ENCODE assay signal across 14 mouse cellular contexts in the genomic region with DNA sequence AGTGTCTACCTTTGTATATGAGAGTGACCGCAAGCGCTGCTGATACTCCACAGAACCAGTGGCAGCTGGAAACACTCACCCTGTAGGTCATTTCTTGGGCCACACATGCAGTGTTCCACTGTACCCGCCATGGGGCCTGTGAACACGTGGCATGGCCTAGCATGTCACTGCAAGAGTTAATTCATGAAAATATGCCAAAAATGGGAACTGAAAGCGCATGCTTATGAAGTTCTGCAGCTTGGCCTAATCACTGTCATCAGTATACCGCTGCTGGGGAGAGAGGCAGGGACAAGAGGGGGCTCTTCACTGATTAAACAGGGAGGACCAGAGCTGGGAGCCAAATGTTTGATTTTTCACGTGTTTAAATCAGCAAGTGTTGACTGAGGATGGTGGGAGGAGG.
A peak's percentile ranks its signal among the peaks of the same experiment; 100 is the strongest.
DNase-seq lines count a peak whose midpoint lies in the region; ATAC-seq and TF ChIP-seq lines count a peak whose summit lies in the region.
"Had no signal": no experiment of that assay in that cellular context is flagged by ENCODE, and none has a peak within 500 bp of the region (broad histone marks: within the 10 kb centered on the region; RNA-seq: fewer than 3 reads in every experiment).

No protein-coding gene starts in this region.

- H3K27ac ChIP-seq in hindbrain, postnatal 0 days: no peak overlapping the region
- H3K27ac ChIP-seq in hindbrain, embryonic 13.5 days: no peak overlapping the region
- no peak overlapping the region for H3K27ac ChIP-seq in midbrain, embryonic 13.5 days
- no peak overlapping the region for H3K27ac ChIP-seq in midbrain, embryonic 11.5 days (ENCODE audit: low read depth, low read length)
- H3K27ac ChIP-seq in stomach, embryonic 15.5 days: peak overlapping the region; percentile 63
- H3K27ac ChIP-seq: gastrocnemius, adult 2 months; liver, embryonic 13.5 days had no signal

- peak; percentile 33 for ATAC-seq in hindbrain, postnatal 0 days
- ATAC-seq in hindbrain, embryonic 13.5 days (ENCODE audit: low FRiP score): no peak
- 0 out of 2 replicates have a peak, but pooled peaks have one; percentile 48 for ATAC-seq in midbrain, embryonic 13.5 days
- no peak for ATAC-seq in midbrain, embryonic 11.5 days (ENCODE audit: low FRiP score)
- ATAC-seq in hematopoietic stem cell, adult 5-6 weeks (replicated peaks in 1 of 2; ENCODE audit: insufficient read depth in 1 of 2, low FRiP score in 2 of 2, low TSS enrichment in 1 of 2, low read depth in 1 of 2, poor library complexity in 2 of 2, severe bottlenecking in 2 of 2): peak; percentile 26 to 30; a peak in 2 of 4 replicates
- peak; percentile 36; the same call in 1 of the 2 replicates for ATAC-seq in stomach, embryonic 15.5 days (ENCODE audit: insufficient read depth, low FRiP score, low read depth)

- no peaks in the 10 kb centered on the region for H3K9me3 ChIP-seq in hindbrain, postnatal 0 days (ENCODE audit: low read length)
- no peaks in the 10 kb centered on the region for H3K9me3 ChIP-seq in hindbrain, embryonic 13.5 days
- no peaks in the 10 kb centered on the region for H3K9me3 ChIP-seq in midbrain, embryonic 13.5 days
- H3K9me3 ChIP-seq in midbrain, embryonic 11.5 days (ENCODE audit: control insufficient read depth, low read length): no peaks in the 10 kb centered on the region
- no peaks in the 10 kb centered on the region for H3K9me3 ChIP-seq in stomach, embryonic 15.5 days
- H3K9me3 ChIP-seq: embryonic facial prominence, embryonic 12.5 days; liver, embryonic 13.5 days had no signal

- no peak overlapping the region for H3K4me2 ChIP-seq in hindbrain, postnatal 0 days (ENCODE audit: low read depth, low read length)
- no peak overlapping the region for H3K4me2 ChIP-seq in hindbrain, embryonic 13.5 days
- H3K4me2 ChIP-seq in midbrain, embryonic 13.5 days (replicated peaks): no peak overlapping the region
- no peak overlapping the region for H3K4me2 ChIP-seq in midbrain, embryonic 11.5 days
- H3K4me2 ChIP-seq in stomach, embryonic 15.5 days: 0 out of 2 replicates have a peak overlapping the region, but pooled peaks have one; percentile 3
- H3K4me2 ChIP-seq: embryonic facial prominence, embryonic 12.5 days; liver, embryonic 13.5 days had no signal

- TF ChIP-seq CTCF in hindbrain, postnatal 0 days (IDR thresholded peaks at IDR 0.05; ENCODE audit: low read depth): no peak

- no peaks in the 10 kb centered on the region for H3K27me3 ChIP-seq in hindbrain, postnatal 0 days (ENCODE audit: insufficient read depth, low read length)
- no peaks in the 10 kb centered on the region for H3K27me3 ChIP-seq in hindbrain, embryonic 13.5 days
- H3K27me3 ChIP-seq in midbrain, embryonic 13.5 days: no peaks in the 10 kb centered on the region
- H3K27me3 ChIP-seq in midbrain, embryonic 11.5 days (ENCODE audit: control insufficient read depth, insufficient read depth, low read length): no peaks in the 10 kb centered on the region
- H3K27me3 ChIP-seq in stomach, embryonic 15.5 days (replicated peaks): no peaks in the 10 kb centered on the region
- H3K27me3 ChIP-seq: embryonic facial prominence, embryonic 12.5 days; liver, embryonic 13.5 days had no signal

- no peak for DNase-seq in hindbrain, postnatal 0 days (ENCODE audit: low spot score)
- no peak for DNase-seq in midbrain, embryonic 11.5 days (ENCODE audit: low spot score, missing footprints)
- no peak for DNase-seq in adrenal gland, postnatal 10 days
- no peak for DNase-seq in adrenal gland, postnatal 36 days
- DNase-seq: cerebellum, adult 9-11 months; gastrocnemius, adult 2 months; heart, postnatal 10 days; kidney, postnatal 36 days; liver, embryonic 13.5 days had no signal

- H3K4me1 ChIP-seq in hindbrain, postnatal 0 days (ENCODE audit: insufficient read depth, low read length): no peaks in the 10 kb centered on the region
- 0 out of 2 replicates have a peak, but pooled peaks cover 4% of the 10 kb centered on the region for H3K4me1 ChIP-seq in hindbrain, embryonic 13.5 days (replicated peaks)
- peaks cover 10% of the 10 kb centered on the region for H3K4me1 ChIP-seq in midbrain, embryonic 13.5 days (replicated peaks)
- peaks cover 5% of the 10 kb centered on the region; the same call in 1 of the 2 replicates for H3K4me1 ChIP-seq in midbrain, embryonic 11.5 days (ENCODE audit: control insufficient read depth, insufficient read depth, low read length)
- peaks cover 16% of the 10 kb centered on the region for H3K4me1 ChIP-seq in stomach, embryonic 15.5 days

- no peak overlapping the region for H3K9ac ChIP-seq in hindbrain, postnatal 0 days (replicated peaks; ENCODE audit: low read length)
- H3K9ac ChIP-seq in hindbrain, embryonic 13.5 days: no peak overlapping the region
- no peak overlapping the region for H3K9ac ChIP-seq in midbrain, embryonic 13.5 days (replicated peaks)
- H3K9ac ChIP-seq in midbrain, embryonic 11.5 days (ENCODE audit: low read length): no peak overlapping the region
- H3K9ac ChIP-seq in stomach, embryonic 15.5 days: no peak overlapping the region
- H3K9ac ChIP-seq: embryonic facial prominence, embryonic 12.5 days; liver, embryonic 13.5 days had no signal

- H3K4me3 ChIP-seq in hindbrain, postnatal 0 days (ENCODE audit: low read length): no peak overlapping the region
- H3K4me3 ChIP-seq in hindbrain, embryonic 13.5 days: no peak overlapping the region
- no peak overlapping the region for H3K4me3 ChIP-seq in midbrain, embryonic 13.5 days (replicated peaks)
- H3K4me3 ChIP-seq in midbrain, embryonic 11.5 days (ENCODE audit: low read depth, low read length): no peak overlapping the region
- H3K4me3 ChIP-seq in stomach, embryonic 15.5 days (replicated peaks): no peak overlapping the region
- H3K4me3 ChIP-seq: embryonic facial prominence, embryonic 12.5 days; gastrocnemius, adult 2 months; liver, embryonic 13.5 days had no signal

- 52% methylated on average over 7 of the region's 7 CpGs for whole genome bisulfite sequencing in hindbrain, postnatal 0 days
- WGBS in hindbrain, embryonic 13.5 days: 79% methylated on average over 7 of the region's 7 CpGs
- 87% methylated on average over 7 of the region's 7 CpGs for WGBS in midbrain, embryonic 13.5 days
- 86% methylated on average over 7 of the region's 7 CpGs for WGBS in midbrain, embryonic 11.5 days
- 34% methylated on average over 7 of the region's 7 CpGs for WGBS in stomach, embryonic 15.5 days

- no peaks in the 10 kb centered on the region for H3K36me3 ChIP-seq in hindbrain, postnatal 0 days (ENCODE audit: insufficient read depth, low read length)
- H3K36me3 ChIP-seq in hindbrain, embryonic 13.5 days: no peaks in the 10 kb centered on the region
- H3K36me3 ChIP-seq in midbrain, embryonic 13.5 days: no peaks in the 10 kb centered on the region
- no peaks in the 10 kb centered on the region for H3K36me3 ChIP-seq in midbrain, embryonic 11.5 days (ENCODE audit: control insufficient read depth, insufficient read depth, low read length)
- no peaks in the 10 kb centered on the region for H3K36me3 ChIP-seq in stomach, embryonic 15.5 days
- H3K36me3 ChIP-seq: embryonic facial prominence, embryonic 12.5 days; liver, embryonic 13.5 days had no signal

Comparison
In these comparisons a context has a peak if more than half of its experiments do, and no peak if none do; other contexts are left out.
1. ATAC-seq: peak in hindbrain, postnatal 0 days (single experiment), midbrain, embryonic 13.5 days (single experiment), hematopoietic stem cell, adult 5-6 weeks (2 of 2) and stomach, embryonic 15.5 days (single experiment); none in hindbrain, embryonic 13.5 days (single experiment) and midbrain, embryonic 11.5 days (single experiment).